Mouse (Mus musculus): Measurements from ENCODE around the gene Ppp1r14c.

DNA sequence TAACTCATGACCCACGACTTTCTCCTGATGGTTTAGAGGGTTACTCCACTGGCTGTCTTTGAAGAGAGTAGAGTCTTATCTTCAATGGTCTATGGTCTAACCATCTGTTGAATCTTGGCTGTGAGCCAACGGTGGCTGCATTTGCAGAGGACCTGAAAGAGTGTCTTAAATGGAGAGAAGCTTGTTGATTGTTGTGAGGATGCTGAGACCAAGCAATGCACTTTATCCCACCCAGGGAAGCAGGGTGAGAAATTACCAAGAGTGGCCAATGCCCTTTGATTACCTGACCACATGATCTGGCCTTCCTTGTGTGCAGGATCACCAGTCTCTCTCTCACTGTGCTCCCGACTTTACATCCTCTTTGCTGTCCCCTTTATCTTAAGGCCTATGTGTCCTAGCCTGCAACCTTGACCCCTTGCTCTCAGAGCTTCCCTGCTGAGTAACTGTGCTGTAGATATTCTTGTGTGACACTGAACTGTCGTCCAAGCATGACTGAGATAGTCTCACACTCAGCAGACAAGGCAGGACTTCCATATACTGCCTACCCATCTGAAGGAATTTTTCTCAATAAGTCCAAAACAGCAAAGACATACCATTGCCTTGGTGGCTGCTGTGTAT, 28.9 kb downstream of the Ppp1r14c start:
- TF ChIP-seq POLR2A (IDR thresholded peaks at IDR 0.05; ENCODE audit: extremely low read depth, insufficient read depth, low read length): no peak
- TF ChIP-seq CTCF (IDR thresholded peaks at IDR 0.05; ENCODE audit: extremely low read depth, insufficient read depth, low read length): no peak

Measured in cortical plate, adult 2 months (tissue).